Mouse (Mus musculus) erythroid progenitor cell, adult 5-6 weeks (primary cell): ENCODE results near the gene Ncbp3. TPM values are rescaled to one million over a fixed set of nuclear protein-coding genes. Genes with fewer than 3 reads are reported as not detected.
"Not testable (repeated sequence)": the region's sequence is repeated elsewhere in the genome, so short reads cannot be mapped to it uniquely, and the experiment has no call there.

ENCODE experiments used
- ATAC-seq: replicated peaks from 2 replicates; pipeline ENCODE4 v1.8.0; 2016; ENCODE audit warnings: moderate number of reproducible peaks, mild to moderate bottlenecking, moderate TSS enrichment, inconsistent platforms; ENCODE audit not compliant: poor library complexity, low FRiP score, severe bottlenecking
- total RNA-seq, 2 experiments: library from RNA; stranded (forward) in 1 of 2; stranded (reverse) in 1 of 2; fragments of 150-400 nt in 1 of 2; fragments of 186-747, 209-891 nt in 1 of 2; gene quantifications; 2 replicates each; pipeline versions ENCODE4 v1.2.3 to v1.2.4; 2015 to 2017; ENCODE audit warnings: low replicate concordance in 2 of 2

The Ncbp3 gene
- total RNA-seq, 2 experiments from 2014 or later = 10.9 to 17.4 TPM

- ATAC-seq = no peak
Measured at GRCm38 (mm10) chr11:73084303-73084702, 36.7 kb downstream of the Ncbp3 start.

GRCm38 (mm10) chr11:73084804-73085231 lies 37.2 kb downstream of the Ncbp3 start:
- ATAC-seq = no peak

GRCm38 (mm10) chr11:73085391-73085790 lies 37.8 kb downstream of the Ncbp3 start:
- no peak for ATAC-seq

GRCm38 (mm10) chr11:73087700-73088480 lies 40.3 kb downstream of the Ncbp3 start:
- ATAC-seq = no peak

GRCm38 (mm10) chr11:73090283-73090682 lies 42.7 kb downstream of the Ncbp3 start, which contains the start of gene Itgae:
TSS of gene Itgae (plus strand) at chr11:73090583.
- ATAC-seq = no peak

GRCm38 (mm10) chr11:73090826-73091225 lies 43.2 kb downstream of the Ncbp3 start:
- no peak for ATAC-seq

GRCm38 (mm10) chr11:73092057-73092456 lies 44.5 kb downstream of the Ncbp3 start:
- no peak for ATAC-seq

- no peak for ATAC-seq
Measured at GRCm38 (mm10) chr11:73092877-73093276, 45.3 kb downstream of the Ncbp3 start.

- ATAC-seq = no peak
Measured at GRCm38 (mm10) chr11:73094231-73094995, 46.8 kb downstream of the Ncbp3 start.

GRCm38 (mm10) chr11:73098860-73099259 lies 51.3 kb downstream of the Ncbp3 start:
- no peak for ATAC-seq

- no peak for ATAC-seq
Measured at GRCm38 (mm10) chr11:73099976-73100750, 52.6 kb downstream of the Ncbp3 start.

GRCm38 (mm10) chr11:73101308-73101707 lies 53.7 kb downstream of the Ncbp3 start:
- ATAC-seq = no peak

- ATAC-seq = no peak
Measured at GRCm38 (mm10) chr11:73105246-73105645, 57.7 kb downstream of the Ncbp3 start.

GRCm38 (mm10) chr11:73107358-73107757 lies 59.8 kb downstream of the Ncbp3 start:
- not testable (repeated sequence) for ATAC-seq

GRCm38 (mm10) chr11:73108195-73108897 lies 60.8 kb downstream of the Ncbp3 start:
- ATAC-seq = no peak

GRCm38 (mm10) chr11:73108898-73109625 lies 61.5 kb downstream of the Ncbp3 start:
- ATAC-seq = no peak

- ATAC-seq = no peak
Measured at GRCm38 (mm10) chr11:73109941-73110340, 62.4 kb downstream of the Ncbp3 start.

GRCm38 (mm10) chr11:73111414-73111813 lies 63.8 kb downstream of the Ncbp3 start:
- no peak for ATAC-seq

GRCm38 (mm10) chr11:73126495-73126894 lies 78.9 kb downstream of the Ncbp3 start:
- ATAC-seq = no peak
